Mouse (Mus musculus) Patski (cell line): Measurements from ENCODE around the gene Kif2c. TPM values are rescaled to one million over a fixed set of nuclear protein-coding genes. Genes with fewer than 3 reads are reported as not detected.
A peak's percentile ranks its signal among the peaks of the same experiment; 100 is the strongest.

Experiments
- ATAC-seq: fragments of 100-300 bp; one replicate; pipeline ENCODE4 v1.8.0; 2021
- CTCF ChIA-PET: fragments of 350-600 bp; sonication (Branson Sonifier 250); formaldehyde crosslinking; loops from one replicate; lab custom pipeline; 2022; ENCODE audit warnings: inconsistent platforms; lab: Charles Lee
- POLR2A ChIA-PET: fragments of 350-600 bp; sonication (Branson Sonifier 250); formaldehyde crosslinking; loops from one replicate; lab custom pipeline; 2022; ENCODE audit warnings: antibody characterized with exemption, inconsistent platforms; lab: Charles Lee
- DNase-seq: peaks from one replicate; pipeline ENCODE4 v3.0.0-alpha.2; 2011; ENCODE audit warnings: low read depth, low spot score
- H3K27me3 ChIP-seq: fragments of 371-371 bp; one replicate; pipeline ENCODE4 v1.5.1; 2021
- CTCF ChIP-seq: fragments of 100-300 bp; IDR thresholded peaks from one replicate; pipeline ENCODE4 v1.5.1; 2021
- in situ Hi-C: fragments of 300-500 bp; cut with MboI; formaldehyde crosslinking; loops from 3 replicates; pipeline ENCODE4 v1.11.1; 2018; ENCODE audit warnings: low pct_unique_long_range_greater_than_20kb, mixed read lengths
- polyA plus RNA-seq: library from polyadenylated mRNA; unstranded; gene quantifications from one replicate; pipeline ENCODE4 v1.2.3, GENCODE M21; 2021

Gene Kif2c
- polyA plus RNA-seq, 1 experiment from 2014 or later: 26.4 TPM

DNA sequence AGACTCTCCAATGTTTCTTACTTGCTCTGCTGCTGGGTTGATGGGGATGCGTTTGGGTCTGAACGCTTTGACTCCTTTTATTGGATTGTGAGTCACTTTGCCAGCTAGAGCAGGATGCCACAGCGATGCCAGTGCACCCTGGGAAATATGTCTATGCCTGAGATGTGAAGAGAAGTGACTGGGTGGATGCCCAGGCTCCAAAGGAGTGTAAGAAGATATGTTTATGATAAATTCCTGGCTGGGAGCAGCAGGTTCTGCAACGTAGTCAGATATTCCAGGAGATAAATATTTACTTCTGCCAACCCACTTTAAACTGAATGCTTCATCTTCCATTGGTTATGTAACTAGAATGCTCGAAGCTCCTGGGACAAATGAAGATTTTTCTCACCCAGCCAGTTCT, 34.6 kb upstream of the Kif2c start:
- in situ Hi-C loops: loop anchor here (5.0 kb wide), 1 partner anchor 65 kb away; no protein-coding TSS in a partner anchor
- POLR2A ChIA-PET: no interaction called here
- TF ChIP-seq CTCF: no peak

DNA sequence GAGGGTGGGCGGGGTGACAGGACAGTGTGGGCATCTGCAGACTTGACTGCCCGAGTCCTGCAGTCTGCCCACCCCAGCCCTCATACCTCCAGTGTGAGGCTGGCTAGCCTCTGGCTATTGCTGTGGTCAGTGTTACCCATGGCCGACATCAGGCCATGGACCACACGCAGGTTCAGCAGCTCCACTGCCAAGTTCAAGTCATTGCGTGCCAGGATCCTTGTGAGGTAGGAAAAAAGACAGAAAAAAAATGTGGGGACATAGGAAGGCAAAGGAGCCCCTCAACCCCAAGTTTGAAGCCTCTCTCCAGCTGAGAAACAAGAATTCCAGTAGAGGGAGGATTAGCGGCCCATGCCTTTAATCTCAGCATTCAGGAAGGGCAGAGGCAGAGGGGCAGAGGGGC, 31.8 kb upstream of the Kif2c start:
- ChIA-PET POLR2A (no interaction called here), CTCF (no interaction called here)
- TF ChIP-seq CTCF: no peak
- DNase-seq (no peak), ATAC-seq (no peak)
- H3K27me3 ChIP-seq: no peaks in the 10 kb centered on the region
- in situ Hi-C loops: no loop called here

More for the DNA sequence above, 34.6 kb upstream of the Kif2c start:
- CTCF ChIA-PET: interaction anchor here (1.2 to 1.4 kb wide), 2 partner anchors 28 to 71 kb away, joined by 3 to 5 read pairs; no protein-coding TSS in a partner anchor
- ATAC-seq: no peak
- no peak for DNase-seq
- H3K27me3 ChIP-seq: no peaks in the 10 kb centered on the region

DNA sequence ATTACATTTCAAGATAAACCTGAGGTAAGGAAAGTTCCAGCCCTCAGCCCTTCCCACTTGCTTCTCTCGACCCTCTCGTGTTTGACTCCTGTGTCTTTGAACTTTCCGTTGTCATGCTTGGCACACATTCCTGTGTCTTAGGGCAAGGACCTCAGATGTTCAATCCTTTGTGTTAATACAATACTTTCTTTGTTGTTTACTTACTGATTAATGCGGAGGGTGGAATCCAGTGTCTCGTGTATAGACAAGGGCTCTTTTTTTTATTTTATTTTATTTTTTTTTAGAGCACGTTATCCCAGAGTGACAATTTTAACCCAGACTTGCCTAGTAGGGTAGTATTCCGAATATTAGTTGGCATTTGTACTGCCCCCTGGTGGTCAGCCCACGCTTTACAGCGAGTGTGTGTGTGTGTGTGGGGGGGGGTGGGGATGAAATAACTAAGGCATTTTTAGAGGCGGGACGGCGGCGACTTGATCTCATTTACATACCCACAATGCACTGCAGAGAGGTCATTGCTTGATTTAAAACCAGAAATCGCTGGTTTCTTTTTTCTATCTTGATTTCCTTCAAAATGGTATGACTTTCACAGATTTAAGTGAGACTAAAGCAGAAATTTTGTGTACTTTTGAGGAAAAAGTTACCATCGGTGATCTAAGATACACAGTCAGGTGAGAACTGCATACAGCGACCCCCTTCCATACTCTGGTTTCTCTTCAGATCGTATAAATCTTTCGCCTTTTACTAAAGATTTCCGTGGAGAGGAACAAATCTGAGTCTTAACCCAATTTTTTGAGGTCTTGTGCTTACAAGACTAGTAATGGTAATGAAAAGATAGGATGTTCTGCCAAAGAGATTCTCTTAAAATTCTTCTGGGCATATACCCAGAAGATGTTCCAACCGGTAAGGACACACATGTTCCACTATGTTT, 28.0 kb upstream of the Kif2c start:
- CTCF ChIA-PET: interaction anchor here (0.7 kb wide), 1 partner anchor 20 kb away, joined by 3 read pairs; no protein-coding TSS in a partner anchor
- DNase-seq: peak; percentile 38
- in situ Hi-C loops: no loop called here
- no peak for ATAC-seq
- POLR2A ChIA-PET: no interaction called here
- H3K27me3 ChIP-seq: no peaks in the 10 kb centered on the region
- TF ChIP-seq CTCF: peak; percentile 22

DNA sequence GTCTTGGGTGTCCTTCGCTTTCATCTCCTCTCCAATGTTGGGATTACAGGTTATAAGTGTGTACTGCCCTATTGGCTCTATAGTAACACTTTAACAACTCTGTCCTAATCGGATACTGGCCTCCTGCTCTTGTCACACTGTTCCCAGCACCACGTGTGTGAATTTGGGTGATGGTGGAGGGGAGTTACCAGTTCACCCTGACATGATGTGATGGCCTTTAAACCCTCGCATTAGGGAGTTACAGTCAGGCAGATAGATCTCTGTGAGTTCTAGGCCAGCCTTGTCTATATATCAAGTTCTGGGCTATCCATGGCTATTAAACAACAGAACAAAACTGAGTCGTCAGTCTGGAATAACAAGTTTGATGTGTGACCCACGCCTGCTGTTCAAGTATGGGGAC, 27.2 kb upstream of the Kif2c start:
- in situ Hi-C loops: no loop called here
- ChIA-PET CTCF (interaction anchor here (0.7 kb wide), 1 partner anchor 19 kb away, joined by 3 read pairs; no protein-coding TSS in a partner anchor), POLR2A (no interaction called here)

DNA sequence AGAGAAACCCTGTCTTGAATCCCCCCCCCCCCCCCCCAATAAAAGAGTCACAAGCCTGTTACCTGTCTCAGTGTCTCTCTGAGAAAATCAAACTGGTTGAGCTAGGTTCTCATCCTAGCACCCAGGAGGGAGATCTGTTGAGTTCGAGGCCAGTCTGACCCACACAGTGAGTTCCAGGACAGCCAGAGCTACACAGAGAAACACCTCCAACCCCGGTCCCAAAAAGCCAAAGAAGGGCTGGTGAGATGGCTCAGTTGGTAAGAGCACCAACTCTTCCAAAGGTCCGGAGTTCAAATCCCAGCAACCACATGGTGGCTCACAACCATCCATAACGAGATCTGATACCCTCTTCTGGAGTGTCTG, 20.5 kb upstream of the Kif2c start:
- DNase-seq (no peak), ATAC-seq (no peak)
- ChIA-PET CTCF (no interaction called here), POLR2A (no interaction called here)
- in situ Hi-C loops: no loop called here
- no peak for TF ChIP-seq CTCF
- no peaks in the 10 kb centered on the region for H3K27me3 ChIP-seq

More for the DNA sequence above, 27.2 kb upstream of the Kif2c start:
- no peaks in the 10 kb centered on the region for H3K27me3 ChIP-seq
- ATAC-seq (no peak), DNase-seq (no peak)
- no peak for TF ChIP-seq CTCF

DNA sequence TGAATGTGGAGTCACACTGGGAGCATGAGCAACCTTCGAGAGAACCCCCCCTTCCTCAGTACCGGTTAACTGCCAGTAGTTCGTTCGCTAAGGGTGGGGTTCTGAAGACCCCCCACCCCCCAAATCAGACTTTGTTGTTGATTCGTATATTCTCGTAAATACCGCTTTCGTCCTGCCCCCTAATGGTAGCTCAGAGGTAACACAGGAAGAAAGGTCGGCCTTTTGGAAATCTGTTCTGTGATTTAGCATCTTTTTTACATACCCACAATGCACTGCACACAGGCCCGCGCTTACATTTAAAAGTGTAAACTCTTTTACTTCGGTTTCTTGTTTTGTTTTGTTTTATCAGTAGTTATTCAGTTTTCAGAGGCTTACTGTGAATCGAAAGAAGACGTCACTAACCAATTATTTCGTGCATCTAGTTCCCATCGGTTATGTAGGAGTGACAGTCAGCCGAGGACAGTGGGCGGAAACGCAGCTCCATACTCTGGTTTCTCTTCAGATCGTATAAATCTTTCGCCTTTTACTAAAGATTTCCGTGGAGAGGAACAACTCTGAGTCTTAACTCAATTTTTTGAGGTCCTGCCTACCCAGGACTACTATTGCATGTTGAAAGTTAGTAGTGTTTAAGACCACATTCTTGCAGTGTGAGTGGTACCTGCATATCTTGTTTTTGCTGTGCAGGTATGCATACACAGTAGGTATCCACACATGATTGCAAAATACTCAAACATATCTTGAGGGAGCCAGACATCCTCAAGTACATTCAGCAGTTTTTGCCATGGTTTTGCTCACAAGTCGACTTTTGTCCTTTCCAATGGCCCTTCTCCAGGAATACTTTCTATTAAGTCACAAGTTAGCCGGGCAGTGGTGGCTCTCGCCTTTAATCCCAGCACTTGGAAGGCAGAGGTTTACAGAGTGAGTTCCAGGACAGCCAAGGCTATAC, 19.9 kb upstream of the Kif2c start:
- in situ Hi-C loops: no loop called here
- peak; percentile 51 for TF ChIP-seq CTCF
- peak; percentile 69 for ATAC-seq
- ChIA-PET CTCF (no interaction called here), POLR2A (no interaction called here)
- no peaks in the 10 kb centered on the region for H3K27me3 ChIP-seq
- DNase-seq: no peak

DNA sequence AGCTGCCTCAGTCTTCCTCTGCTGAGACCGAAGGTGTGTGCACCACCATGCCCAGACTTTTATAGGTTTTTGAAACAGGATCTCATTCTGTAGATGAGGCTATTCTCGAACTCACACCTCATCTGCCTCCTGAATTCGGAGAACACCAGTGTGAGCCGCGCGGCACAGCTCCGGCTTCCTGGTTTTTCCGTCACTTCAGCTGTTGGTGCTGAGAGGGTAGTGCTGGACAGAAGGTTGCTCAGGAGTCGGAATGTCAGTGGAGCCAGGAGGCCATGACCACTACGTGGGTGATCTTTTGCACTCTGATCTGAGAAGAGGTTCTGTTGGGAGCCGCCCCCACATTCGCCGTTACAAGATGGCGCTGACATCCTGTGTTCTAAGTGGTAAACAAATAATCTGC, 9.4 kb upstream of the Kif2c start:
- no peak for DNase-seq
- in situ Hi-C loops: no loop called here
- CTCF ChIA-PET: interaction anchor here (1.4 to 2.5 kb wide), 2 partner anchors 8 to 9 kb away, joined by 5 to 13 read pairs; no protein-coding TSS in a partner anchor
- no peak for ATAC-seq
- POLR2A ChIA-PET: interaction anchor here (1.3 kb wide), 1 partner anchor 9 kb away, joined by 5 read pairs; no protein-coding TSS in a partner anchor
- H3K27me3 ChIP-seq: no peaks in the 10 kb centered on the region
- TF ChIP-seq CTCF: no peak

DNA sequence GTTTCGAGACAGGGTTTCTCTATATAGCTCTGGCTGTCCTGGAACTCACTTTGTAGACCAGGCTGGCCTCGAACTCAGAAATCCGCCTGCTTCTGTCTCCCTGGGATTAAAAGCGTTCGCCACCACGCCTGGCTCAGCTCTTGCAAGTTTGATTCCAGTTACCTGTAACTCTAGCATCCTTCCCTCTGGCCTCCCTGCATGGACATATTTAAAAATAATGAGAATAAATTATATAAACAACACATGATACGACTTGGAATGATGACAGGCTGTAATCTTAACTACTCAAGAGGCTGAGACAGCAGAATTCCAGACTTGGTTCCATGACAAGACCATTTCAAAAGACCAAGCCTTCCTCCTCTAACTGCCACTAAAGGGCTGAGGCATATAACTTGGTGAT, 8.2 kb upstream of the Kif2c start:
- H3K27me3 ChIP-seq: no peaks in the 10 kb centered on the region
- ChIA-PET CTCF (interaction anchor here (0.9 to 2.5 kb wide), 7 partner anchors 9 to 50 kb away, joined by 3 to 13 read pairs (median 5); no protein-coding TSS in a partner anchor), POLR2A (interaction anchor here (1.3 kb wide), 1 partner anchor 10 kb away, joined by 5 read pairs; no protein-coding TSS in a partner anchor)
- ATAC-seq (no peak), DNase-seq (no peak)
- no peak for TF ChIP-seq CTCF
- in situ Hi-C loops: no loop called here

DNA sequence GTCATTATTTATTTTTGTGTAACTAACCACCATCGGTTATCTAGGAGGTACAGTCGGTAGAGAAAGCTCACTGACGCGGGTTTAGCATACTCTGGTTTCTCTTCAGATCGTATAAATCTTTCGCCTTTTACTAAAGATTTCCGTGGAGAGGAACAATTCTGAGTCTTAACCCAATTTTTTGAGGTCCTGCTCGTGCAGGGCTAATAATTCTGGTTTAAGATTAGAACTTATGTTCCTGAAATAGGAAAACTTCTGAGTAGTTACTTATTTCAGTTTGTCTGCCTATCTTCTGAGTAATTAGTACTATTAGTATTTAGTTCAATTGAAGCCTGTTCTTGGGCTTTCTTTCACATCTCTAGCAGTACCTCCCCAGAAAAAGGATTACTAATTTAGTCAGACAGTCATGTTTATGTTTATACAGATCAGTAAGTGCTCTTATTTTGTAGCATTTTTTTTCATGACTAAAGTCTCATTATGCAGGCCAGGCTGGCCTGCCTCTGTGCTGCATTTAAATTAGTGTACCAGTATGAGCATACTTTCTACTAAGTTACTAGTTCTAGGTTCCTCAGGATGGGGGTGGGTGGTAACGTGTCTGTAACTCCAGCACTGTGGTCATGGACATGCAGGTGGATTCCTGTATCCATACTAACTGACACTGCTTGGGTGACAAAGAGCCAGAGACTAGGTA, 7.6 kb upstream of the Kif2c start:
- DNase-seq: no peak
- in situ Hi-C loops: no loop called here
- no peak for ATAC-seq
- no peak for TF ChIP-seq CTCF
- POLR2A ChIA-PET: interaction anchor here (0.9 kb wide), 1 partner anchor 28 kb away, joined by 3 read pairs; no protein-coding TSS in a partner anchor
- CTCF ChIA-PET: interaction anchor here (0.9 to 2.5 kb wide), 10 partner anchors 10 to 50 kb away, joined by 3 to 13 read pairs (median 4); no protein-coding TSS in a partner anchor
- no peaks in the 10 kb centered on the region for H3K27me3 ChIP-seq
